Mouse (Mus musculus) left cerebral cortex, adult 8-10 months (tissue): ENCODE results near the gene Notch4. TPM values are rescaled to one million over a fixed set of nuclear protein-coding genes. Genes with fewer than 3 reads are reported as not detected.
"Not testable (repeated sequence)": the region's sequence is repeated elsewhere in the genome, so short reads cannot be mapped to it uniquely, and the experiment has no call there.

Source experiments
- DNase-seq, 2 experiments: peaks; one replicate each; pipeline ENCODE4 v3.0.0; 2022; ENCODE audit warnings: low spot score in 2 of 2
- total RNA-seq, 4 experiments: library from RNA; stranded (reverse); gene quantifications; 2 replicates each; pipeline ENCODE4 v1.2.4; 2022

The Notch4 gene
- 10 to 100 TPM in 1 of 4 experiments, 1 to 10 TPM in 3; 9.4 to 13.0 (median 9.6) TPM for total RNA-seq

DNA sequence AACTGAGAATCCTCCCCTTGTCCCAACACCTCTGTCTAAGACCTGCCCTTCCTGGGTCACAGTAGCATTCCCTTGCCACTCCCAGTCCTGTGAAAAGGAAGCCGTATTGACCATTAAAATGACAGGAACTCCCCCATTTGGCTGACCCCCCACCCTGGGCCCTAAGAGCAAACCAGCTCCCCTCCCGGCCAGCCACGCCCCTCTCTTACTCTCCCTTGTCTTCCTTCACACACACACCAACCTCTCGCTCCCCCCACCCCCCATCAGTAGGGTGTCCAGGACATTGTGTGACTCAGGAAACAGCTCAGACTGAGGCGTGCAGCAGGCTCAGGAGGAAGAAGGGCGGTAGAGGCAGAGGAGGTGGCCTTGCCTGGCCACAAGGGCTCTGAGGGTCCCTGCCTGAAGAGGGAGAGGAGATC lies at the start of gene Notch4:
TSS of gene Notch4 (plus strand) at position 266 of the 419 bp plus-strand sequence.
- no peak for DNase-seq

DNA sequence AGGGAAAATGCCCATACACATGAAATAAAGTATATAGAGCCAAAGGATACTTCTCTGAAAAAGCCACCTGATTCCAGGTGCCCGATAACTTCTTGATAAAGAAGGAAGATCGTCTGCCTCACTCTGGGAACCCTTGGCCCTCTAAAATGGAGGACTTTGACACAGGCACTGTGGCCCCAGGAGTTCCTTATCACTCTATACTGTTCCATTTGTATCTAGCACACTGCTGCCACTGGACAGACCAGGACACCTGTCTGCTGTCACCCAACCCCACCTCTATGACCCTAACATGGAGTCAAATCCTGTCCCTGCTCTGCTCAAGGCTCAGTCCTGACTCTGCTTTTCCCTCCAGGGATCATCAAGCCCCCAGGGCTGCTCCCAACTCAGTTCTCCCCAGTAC lies 47.6 kb upstream of the Notch4 start:
- no peak for DNase-seq

DNA sequence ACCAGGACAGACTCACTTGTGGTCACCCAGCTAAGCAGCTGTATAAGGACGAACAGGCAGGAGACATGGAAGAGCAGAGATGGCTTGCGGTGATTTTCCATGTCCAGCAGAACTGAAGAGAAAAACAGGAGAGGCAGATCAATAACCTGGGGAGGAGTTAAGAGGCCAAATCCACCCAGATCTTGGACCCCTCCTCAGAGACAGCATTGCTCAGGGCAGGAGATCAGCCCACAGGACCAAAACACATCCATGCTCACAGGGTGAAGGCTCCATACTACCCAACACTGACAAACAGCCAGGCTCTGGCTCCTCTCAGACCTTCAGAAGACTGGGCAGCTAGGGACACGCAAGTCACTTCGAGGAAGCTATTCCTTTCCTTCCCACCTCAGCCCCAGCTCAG lies 46.8 kb upstream of the Notch4 start, which contains the start of gene Btnl6:
TSS of gene Btnl6 (minus strand) at position 101 of the 400 bp plus-strand sequence.
- DNase-seq: no peak

DNA sequence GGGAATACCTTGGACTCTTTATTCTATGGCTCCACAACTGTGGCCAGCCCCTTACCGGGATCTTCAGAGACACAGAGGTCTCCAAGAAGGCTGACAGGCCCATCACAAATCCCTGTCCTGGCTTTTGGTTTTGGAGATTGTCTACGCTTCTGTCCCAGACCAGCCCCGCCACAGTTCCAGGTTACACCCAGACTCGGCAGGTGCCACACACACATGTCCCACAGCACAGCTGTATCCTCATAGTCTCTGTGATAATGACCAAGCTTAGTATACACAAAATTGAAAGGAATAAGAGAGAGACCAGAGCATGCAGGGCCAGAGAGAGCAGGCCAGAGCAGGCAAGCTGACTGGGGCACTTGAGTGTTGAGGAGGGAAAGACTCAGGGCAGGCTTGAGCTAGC lies 46.3 kb upstream of the Notch4 start:
- DNase-seq: no peak

DNA sequence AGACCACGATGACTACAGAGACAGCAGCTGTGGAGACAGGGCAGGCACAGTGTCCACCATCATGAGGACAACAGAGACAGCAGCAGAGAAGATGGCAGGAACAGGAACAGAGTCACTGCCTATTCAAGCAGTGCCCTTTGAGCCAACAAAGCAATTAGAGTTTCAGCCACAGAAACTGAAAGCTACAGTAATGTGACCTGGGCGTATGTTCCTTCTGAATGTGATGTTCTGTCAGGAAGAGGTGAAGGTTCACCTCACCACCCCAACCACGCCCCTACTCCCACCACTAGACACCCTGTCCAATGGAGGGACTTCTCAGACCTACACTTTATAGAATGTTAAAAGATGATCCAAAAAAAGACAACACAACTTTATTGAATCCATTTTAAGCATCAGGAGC lies 45.5 kb upstream of the Notch4 start:
- DNase-seq: not testable (repeated sequence)

DNA sequence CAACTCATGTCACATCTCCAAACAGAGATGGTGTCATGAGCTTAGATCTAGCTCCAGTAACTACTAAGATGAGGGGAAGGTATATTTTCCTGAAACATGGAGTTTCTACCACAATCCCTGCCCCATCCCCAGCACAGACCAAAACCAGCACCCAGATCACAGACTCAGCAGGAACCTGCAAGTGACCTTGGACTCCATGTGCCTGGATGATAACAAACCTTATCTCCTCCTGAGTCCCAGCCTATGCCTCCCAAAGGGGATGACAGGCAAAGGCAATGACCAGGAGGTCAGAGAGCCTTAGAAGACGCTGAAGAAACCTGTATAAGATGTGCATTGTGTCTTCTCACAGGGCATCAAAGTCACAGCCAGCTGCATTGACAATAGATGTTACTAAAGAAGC lies 45.1 kb upstream of the Notch4 start:
- no peak for DNase-seq

DNA sequence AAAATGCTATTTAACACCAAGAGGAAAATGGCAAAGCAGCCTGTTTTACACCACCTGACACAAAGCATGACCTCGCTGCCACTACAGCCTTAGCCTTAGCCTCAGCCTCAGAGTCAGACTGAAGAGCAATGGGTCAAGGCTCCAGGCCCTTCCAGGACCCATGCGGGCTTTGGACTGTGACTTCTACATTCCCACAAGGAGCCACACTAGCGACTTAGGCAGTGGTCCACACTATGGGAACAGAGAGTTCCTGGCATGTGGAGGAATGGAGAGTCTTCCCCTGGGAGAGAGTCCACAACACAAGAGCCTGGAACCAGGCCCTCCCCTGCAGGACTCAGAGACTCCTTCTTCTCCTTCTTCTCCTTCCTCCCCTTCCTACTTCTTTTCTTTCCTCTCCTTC lies 31.4 kb upstream of the Notch4 start:
- no peak for DNase-seq

DNA sequence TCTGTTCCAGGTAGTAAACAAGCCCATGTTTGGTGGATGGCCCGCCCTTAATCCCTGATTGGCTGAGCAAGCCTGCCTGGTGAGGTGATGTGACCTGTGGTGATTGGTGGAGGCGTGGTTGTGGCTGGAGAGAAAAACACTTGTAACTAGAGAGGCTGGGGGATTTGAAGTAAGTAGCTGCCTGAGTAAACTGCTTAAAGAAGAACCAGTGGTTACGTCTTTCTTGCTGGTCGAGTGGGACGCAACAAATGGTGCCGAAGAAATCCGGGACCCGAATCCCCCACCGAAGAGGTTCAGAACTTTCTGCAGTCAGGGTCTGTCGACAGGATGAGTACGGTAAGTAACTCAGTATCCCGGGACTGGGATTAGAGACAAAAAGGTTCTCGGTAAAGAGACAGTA lies 20.5 kb upstream of the Notch4 start:
- not testable (repeated sequence) for DNase-seq

DNA sequence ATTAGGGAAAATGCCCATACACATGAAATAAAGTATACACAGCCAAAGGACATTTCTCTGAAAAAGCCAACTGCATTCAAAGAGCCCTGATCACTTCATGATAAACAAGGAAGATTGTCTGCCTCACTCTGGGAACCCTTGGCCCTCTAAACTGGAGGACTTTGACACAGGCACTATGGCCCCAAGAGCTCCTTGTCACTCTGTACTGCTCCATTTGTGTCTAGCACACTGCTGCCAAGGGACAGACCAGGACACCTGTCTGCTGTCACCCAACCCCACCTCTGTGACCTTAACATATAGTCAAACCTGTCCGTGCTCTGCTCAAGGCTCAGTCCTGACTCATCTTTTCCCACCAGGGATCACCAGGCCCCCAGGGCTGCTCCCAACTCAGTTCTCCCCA lies 17.3 kb upstream of the Notch4 start:
- DNase-seq: no peak

DNA sequence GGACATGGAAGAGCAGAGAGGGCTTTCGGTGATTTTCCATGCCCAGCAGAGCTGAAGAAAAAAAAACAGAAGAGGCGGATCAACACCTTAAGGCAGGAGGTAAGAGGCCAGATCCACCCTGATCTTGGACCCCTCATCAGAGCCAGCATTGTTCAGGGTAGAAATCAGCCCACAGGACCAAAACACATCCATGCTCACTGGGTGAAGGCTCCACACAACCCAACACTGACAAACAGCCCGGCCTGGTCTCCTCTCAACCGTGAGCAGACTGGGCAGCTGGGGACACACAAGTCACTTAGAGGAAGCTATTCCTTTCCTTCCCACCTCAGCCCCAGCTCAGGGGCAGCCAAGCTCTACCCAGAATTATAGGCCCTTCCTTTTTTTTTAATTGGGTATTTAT lies 16.5 kb upstream of the Notch4 start:
- DNase-seq: no peak

DNA sequence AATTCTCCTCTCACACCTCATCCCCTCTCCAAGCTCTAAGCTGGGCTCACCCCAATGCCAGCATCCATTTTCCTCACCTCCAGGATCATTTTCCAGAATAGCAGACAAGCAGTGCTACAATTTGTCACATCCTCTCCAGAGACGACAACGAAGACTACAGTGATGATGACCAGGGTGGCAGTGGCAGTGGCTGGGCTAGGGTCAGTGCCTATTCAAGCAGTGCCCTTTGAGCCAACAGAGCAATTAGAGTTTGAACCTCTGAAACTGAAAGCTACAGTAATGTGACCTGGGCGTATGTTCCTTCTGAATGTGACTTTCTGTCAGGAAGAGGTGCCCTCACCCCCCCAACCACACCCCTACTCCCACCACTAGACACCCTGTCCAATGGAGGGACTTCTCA lies 14.9 kb upstream of the Notch4 start:
- no peak for DNase-seq

DNA sequence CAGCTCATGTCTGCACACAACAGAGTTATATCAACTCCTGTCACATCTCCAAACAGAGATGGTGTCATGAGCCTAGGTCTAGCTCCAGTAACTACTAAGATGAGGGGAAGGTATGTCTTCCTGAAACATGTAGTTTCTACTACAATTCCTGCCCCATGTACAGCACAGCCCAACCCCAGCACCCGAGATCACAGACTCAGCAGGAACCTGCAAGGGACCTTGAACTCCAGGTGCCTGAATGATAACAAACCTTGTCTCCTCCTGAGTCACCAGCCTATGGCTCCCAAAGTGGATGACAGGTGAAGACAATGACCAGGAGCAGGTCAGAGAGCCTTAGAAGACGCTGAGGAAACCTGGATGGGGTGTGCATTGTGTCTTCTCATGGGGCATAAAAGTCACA lies 14.2 kb upstream of the Notch4 start:
- no peak for DNase-seq

DNA sequence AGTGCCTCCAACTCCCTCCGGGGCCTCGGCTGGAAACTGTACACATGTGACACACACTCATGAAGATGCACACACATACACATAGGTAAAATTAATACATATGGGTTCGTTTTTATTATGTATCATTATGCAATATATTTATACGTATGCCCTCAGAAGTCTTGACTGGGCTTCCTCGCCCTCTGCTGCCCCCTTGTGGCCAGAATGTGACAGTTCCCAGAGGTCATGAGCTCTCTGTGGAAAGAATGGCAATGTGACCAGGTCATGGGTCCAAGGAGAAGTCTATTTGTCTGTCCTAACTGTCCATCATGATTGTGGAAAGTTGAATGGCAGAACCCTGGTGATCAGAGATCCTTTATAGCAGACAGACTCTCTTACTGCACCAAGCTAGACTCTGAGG lies 8.6 kb upstream of the Notch4 start:
- peak in 1 of 2 experiments; percentile 65 for DNase-seq

DNA sequence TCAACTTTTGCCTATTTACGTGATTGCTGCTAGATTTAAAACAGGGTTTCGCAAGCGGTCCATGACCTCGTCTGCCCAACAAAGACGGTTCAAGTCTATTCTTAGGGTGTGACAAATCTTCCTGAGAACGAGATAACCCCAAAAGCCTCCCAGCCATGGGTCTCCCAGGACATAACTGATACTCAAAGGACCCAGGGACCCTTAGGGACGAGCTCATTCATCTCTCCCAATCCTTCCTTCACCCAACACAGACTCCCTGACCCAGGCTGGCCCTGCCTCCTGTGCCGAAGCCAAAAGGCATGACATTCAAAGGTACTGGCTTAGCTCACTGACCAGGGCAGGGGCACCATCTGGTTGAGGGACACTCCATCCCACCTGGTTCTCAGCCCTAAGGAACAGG lies 7.7 kb upstream of the Notch4 start:
- no peak for DNase-seq

DNA sequence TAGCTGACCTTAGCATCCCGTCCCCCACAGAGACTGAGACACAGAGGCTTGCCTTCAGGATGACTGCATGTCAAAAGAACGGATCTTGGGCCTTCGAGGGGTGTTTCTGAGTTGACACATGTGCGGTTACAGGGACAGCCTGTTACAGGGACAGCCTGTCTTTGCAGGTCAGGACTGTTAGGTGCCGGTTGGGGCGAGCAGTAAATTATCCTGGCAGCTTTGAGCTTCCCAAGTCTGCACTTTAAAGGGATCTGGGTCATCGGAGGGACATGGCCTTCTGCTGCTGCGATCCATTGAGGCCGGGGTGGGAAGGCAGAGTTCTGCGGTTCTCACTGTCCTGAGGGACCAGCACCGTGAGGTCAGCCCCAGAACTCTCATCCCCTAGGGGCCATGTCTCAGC lies 6.7 kb upstream of the Notch4 start:
- DNase-seq: no peak

DNA sequence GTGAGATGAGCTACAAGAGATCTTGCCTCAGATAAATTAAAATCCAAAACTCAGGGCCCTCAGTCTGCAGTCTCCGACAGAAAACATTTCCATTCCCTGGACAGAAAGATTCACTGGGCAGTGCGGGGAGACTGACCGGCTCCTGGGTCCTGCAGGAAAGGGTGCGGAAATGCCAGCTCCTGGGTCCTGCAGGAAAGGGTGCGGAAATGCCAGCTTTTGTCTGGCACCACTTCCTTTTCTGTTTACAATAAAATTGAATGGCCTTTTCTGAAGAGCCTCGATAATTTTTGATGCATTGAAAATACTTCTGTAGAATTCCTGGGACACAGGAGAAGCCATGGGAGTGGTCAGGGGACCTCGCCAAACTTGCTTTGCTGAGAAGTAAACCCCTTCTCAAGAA lies 5.0 kb upstream of the Notch4 start:
- DNase-seq: no peak

DNA sequence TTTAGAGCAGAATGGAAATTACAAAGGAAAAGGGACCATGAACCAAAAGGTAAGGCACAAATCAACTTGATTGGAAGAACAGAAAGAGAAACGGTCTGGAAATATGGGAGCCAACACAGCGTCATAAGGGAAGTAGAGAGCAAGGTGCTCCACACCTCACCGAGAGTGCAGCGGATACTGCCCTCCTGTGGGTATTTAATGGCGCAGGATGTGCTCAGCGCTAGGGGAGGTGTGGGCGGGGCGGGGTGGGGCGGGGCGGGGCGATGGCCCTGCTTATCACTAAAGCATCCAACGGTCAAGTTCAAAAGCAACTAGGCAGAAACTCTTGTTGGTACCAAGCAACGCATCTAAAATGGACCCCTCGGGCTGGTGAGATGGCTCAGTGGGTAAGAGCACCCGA lies 4.2 kb upstream of the Notch4 start:
- no peak for DNase-seq

DNA sequence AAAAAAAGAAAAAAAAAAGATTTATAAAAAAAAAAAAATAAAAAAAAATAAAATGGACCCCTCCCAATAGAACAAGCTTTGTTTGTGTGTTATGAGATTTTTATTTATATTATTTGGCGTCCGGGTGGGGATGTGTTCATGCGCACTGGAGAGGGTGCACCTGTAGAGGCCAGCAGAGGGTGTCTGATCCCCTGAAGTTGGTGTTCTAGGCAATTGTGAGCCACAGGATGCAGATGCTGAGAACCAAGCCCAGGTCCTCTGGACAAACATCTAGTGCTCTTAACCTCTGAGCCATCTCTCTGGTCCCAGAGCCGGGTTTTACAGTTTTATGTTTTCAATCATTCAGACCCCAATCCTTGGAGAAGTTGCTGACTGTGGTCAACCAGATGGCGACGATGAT lies 3.6 kb upstream of the Notch4 start:
- DNase-seq: no peak

DNA sequence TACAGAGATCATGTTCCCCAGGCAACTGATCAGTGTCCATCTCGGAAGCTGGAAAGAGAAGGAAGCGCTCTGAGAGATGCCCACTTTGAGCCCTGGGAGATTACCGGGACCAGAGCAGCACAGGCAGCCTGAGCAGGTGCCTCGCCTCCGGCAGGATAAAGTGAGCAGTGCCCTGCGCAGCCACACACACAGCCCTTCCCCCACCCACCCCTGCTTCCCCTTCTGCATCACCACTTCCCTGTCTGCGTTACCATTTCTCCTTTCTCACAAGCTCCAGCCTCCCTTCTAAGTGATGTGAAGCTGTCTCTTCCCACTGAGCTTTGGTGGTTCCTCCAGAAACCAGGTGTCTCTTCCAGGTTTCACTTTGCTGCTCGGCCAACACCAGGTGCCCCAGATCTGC lies 2.9 kb upstream of the Notch4 start:
- DNase-seq: no peak

DNA sequence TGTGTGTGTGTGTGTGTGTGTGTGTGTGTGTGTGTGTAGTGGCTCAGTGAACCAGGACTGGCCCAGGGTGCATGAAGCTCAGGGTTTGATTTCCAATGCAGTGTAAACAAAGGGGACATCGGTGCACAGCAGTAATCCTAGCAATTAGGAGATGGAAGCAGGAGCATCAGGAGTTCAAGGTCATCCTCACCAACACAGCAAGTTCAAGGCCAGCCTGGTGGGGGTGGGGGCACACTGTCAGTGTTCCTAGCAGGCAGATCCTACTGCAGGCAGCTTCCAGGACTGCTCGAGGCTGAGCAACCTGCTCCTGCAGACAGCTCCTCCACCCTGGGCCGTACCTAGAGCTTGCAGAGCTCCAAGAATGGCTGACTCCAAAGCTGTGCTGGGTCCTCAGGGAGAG lies 1.5 kb upstream of the Notch4 start:
- DNase-seq: no peak

DNA sequence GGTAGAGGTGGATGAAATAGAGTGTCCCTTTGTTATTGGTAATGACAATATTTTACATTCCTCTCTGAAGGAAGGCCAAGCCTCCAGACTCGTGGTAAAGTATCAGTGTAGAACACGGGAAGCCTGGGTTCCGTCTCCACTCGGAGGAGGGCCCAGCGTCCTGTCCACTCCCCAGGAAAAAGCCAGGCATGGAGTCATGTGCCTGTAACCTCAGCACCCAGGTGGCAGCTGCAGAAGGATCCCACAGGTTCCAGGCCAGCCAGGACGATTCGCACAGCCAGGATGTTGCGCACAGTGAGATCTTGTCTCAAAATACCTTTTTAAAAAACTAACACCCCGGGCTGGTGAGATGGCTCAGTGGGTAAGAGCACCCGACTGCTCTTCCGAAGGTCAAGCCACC lies 714 bp upstream of the Notch4 start:
- no peak for DNase-seq

DNA sequence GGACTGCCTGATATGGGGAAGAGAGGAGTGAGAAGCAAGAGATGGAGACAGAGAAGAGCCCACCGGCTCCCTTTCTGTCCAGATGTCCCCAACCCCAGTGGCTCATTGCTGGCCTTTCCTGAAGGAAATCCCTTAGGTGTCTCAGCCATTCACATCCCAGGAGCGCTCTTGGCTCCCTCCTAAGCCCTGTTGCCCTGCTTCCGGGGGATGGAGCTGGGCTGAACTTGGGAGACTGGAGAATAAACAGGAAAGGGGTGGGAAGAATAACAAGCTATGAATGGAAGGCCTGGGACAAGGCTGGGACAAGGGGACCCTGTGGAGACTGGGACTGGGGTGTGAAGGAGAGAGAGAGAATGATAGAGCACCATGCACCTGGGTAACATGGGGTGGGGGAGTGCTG lies 728 bp downstream of the Notch4 start:
- no peak for DNase-seq

DNA sequence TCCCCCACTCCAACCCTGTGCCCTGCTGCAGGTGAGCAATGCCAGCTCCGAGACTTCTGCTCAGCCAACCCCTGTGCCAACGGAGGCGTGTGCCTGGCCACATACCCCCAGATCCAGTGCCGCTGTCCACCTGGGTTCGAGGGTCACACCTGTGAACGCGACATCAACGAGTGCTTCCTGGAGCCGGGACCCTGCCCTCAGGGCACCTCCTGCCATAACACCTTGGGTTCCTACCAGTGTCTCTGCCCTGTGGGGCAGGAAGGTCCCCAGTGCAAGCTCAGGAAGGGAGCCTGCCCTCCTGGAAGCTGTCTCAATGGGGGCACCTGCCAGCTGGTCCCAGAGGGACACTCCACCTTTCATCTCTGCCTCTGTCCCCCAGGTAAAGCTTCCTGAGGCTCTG lies 3.2 kb downstream of the Notch4 start:
- DNase-seq: no peak

DNA sequence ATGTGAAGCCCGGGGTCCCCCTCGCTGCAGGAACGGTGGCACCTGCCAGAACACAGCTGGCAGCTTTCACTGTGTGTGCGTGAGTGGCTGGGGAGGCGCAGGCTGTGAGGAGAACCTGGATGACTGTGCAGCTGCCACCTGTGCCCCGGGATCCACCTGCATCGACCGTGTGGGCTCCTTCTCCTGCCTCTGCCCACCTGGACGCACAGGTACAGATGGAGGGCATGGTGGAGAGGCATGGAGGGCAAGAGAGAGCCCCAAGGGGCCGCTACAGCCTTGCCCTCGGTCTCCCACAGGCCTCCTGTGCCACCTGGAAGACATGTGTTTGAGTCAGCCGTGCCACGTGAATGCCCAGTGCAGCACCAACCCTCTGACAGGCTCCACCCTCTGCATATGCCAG lies 4.4 kb downstream of the Notch4 start:
- DNase-seq: no peak
